Mouse (Mus musculus): ENCODE results near the gene Tmem206. TPM values are rescaled to one million over a fixed set of nuclear protein-coding genes. Genes with fewer than 3 reads are reported as not detected.

The Tmem206 gene
- polyA plus RNA-seq, 1 experiment = 22.2 TPM

DNA sequence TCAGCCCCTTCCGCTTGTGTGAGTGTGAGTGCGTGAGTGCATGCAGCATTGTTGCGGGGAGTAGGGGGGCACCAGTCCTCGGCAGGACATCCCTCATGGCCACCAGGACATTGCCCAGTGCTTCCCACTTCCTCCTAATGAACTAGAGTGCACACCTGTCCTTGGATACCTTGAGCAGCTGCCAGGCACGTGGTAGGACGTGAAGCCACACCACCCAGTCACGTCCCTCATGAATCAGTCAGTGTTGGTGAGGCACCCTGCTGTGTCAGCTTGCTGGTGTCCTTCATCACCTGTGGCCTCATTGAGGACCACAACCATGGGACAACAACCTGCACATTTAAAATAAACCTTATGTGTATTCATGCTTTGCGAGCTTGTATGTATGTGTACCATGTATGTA is 41.2 kb upstream of the Tmem206 start:
- H3K4me1 ChIP-seq (ENCODE audit: control insufficient read depth, insufficient read depth, low read length) = no peaks in the 10 kb centered on the region
- DNase-seq = no peak
- TF ChIP-seq CTCF (conservative IDR thresholded peaks at IDR 0.05; ENCODE audit: insufficient read depth, insufficient read length, low read depth, low read length) = no peak
- no peak for TF ChIP-seq POLR2A (IDR thresholded peaks at IDR 0.05; ENCODE audit: low read depth, low read length)
- no peak overlapping the region for H3K27ac ChIP-seq (ENCODE audit: insufficient read depth, low read depth, low read length)
- no peak overlapping the region for H3K4me3 ChIP-seq (ENCODE audit: insufficient read depth, low read depth, low read length)
- 89% methylated on average over 8 of the region's 8 CpGs for WGBS
- no peaks in the 10 kb centered on the region for H3K27me3 ChIP-seq (replicated peaks; ENCODE audit: control insufficient read depth, insufficient read depth, low read length)
- no peaks in the 10 kb centered on the region for H3K36me3 ChIP-seq (ENCODE audit: control insufficient read depth, insufficient read depth, low read length)

DNA sequence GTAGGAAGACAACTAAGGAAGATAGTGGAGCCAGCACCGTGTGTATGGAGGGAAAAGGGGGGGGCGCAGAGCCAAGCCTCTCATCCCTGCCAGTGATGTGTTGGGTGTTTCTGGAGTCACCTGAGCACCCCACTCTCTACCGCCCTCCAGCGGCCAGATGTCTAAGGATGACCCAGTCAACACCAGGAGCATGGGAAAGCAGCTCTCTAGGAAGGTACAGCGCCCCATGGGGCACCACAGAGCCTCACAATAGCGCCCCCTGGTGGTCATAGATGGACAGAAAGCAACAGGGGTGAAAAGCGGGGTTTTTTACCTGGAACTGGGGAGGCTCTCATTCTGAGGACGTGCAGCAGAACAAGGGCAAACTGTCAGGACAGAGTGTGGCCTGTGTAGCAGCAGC is 37.0 kb upstream of the Tmem206 start:
- TF ChIP-seq POLR2A (IDR thresholded peaks at IDR 0.05; ENCODE audit: low read depth, low read length) = no peak
- TF ChIP-seq CTCF (conservative IDR thresholded peaks at IDR 0.05; ENCODE audit: insufficient read depth, insufficient read length, low read depth, low read length) = peak; percentile 68
- Histone ChIP-seq H3K27me3 (replicated peaks; ENCODE audit: control insufficient read depth, insufficient read depth, low read length) (no peaks in the 10 kb centered on the region), H3K27ac (ENCODE audit: insufficient read depth, low read depth, low read length) (no peak overlapping the region), H3K36me3 (ENCODE audit: control insufficient read depth, insufficient read depth, low read length) (no peaks in the 10 kb centered on the region), H3K4me3 (ENCODE audit: insufficient read depth, low read depth, low read length) (no peak overlapping the region), H3K4me1 (ENCODE audit: control insufficient read depth, insufficient read depth, low read length) (no peaks in the 10 kb centered on the region)
- 51% methylated on average over 8 of the region's 8 CpGs for WGBS
- DNase-seq = peak; percentile 48

DNA sequence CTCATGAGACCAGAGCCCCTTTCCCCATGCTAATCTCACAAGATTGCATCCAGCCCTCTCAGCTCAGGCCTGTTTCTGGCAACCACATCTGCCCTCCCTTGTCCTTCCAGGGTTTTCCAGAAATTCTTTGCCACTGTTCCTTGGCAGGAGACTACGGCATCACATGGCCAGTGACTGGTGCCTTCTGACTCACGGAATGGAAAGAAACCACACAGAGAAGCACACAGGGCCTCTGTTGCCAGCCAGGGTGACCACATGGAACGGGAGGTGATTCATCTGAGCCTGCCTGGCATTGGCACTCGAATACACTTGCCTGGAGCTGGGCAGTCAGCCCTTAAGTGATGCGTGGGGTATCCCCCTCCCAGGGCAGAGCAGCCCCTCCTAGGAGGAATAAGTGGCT is 33.4 kb upstream of the Tmem206 start:
- no peaks in the 10 kb centered on the region for H3K36me3 ChIP-seq (ENCODE audit: control insufficient read depth, insufficient read depth, low read length)
- H3K4me1 ChIP-seq (ENCODE audit: control insufficient read depth, insufficient read depth, low read length) = 0 out of 2 replicates have a peak, but pooled peaks cover 4% of the 10 kb centered on the region
- no peak overlapping the region for H3K27ac ChIP-seq (ENCODE audit: insufficient read depth, low read depth, low read length)
- 40% methylated on average over 5 of the region's 5 CpGs for WGBS
- peak; percentile 86 for DNase-seq
- TF ChIP-seq CTCF (conservative IDR thresholded peaks at IDR 0.05; ENCODE audit: insufficient read depth, insufficient read length, low read depth, low read length) (no peak), POLR2A (IDR thresholded peaks at IDR 0.05; ENCODE audit: low read depth, low read length) (no peak)
- no peaks in the 10 kb centered on the region for H3K27me3 ChIP-seq (replicated peaks; ENCODE audit: control insufficient read depth, insufficient read depth, low read length)
- H3K4me3 ChIP-seq (ENCODE audit: insufficient read depth, low read depth, low read length) = no peak overlapping the region

DNA sequence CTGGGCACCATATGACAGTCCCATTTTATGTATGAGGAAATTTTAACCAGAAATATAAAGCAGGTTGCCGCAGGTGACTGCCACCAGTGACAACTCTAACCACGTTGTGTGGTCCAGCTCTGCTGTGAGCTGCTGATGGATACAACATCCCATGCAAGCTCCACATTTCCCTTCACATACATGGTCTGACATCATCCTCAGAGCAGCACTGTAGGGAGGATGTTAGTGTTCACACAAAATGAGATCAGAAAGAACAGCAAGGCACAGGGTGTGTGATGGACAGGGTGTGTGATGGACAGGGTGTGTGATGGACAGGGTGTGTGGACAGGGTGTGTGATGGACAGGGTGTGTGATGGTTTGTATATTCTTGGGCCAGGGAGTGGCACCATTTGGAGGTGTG is 32.7 kb upstream of the Tmem206 start:
- DNase-seq = no peak
- no peaks in the 10 kb centered on the region for H3K36me3 ChIP-seq (ENCODE audit: control insufficient read depth, insufficient read depth, low read length)
- no peak overlapping the region for H3K27ac ChIP-seq (ENCODE audit: insufficient read depth, low read depth, low read length)
- WGBS = 92% methylated on average over 2 of the region's 2 CpGs
- no peaks in the 10 kb centered on the region for H3K27me3 ChIP-seq (replicated peaks; ENCODE audit: control insufficient read depth, insufficient read depth, low read length)
- H3K4me3 ChIP-seq (ENCODE audit: insufficient read depth, low read depth, low read length) = no peak overlapping the region
- H3K4me1 ChIP-seq (ENCODE audit: control insufficient read depth, insufficient read depth, low read length) = 0 out of 2 replicates have a peak, but pooled peaks cover 4% of the 10 kb centered on the region
- TF ChIP-seq POLR2A (IDR thresholded peaks at IDR 0.05; ENCODE audit: low read depth, low read length) (no peak), CTCF (conservative IDR thresholded peaks at IDR 0.05; ENCODE audit: insufficient read depth, insufficient read length, low read depth, low read length) (no peak)

DNA sequence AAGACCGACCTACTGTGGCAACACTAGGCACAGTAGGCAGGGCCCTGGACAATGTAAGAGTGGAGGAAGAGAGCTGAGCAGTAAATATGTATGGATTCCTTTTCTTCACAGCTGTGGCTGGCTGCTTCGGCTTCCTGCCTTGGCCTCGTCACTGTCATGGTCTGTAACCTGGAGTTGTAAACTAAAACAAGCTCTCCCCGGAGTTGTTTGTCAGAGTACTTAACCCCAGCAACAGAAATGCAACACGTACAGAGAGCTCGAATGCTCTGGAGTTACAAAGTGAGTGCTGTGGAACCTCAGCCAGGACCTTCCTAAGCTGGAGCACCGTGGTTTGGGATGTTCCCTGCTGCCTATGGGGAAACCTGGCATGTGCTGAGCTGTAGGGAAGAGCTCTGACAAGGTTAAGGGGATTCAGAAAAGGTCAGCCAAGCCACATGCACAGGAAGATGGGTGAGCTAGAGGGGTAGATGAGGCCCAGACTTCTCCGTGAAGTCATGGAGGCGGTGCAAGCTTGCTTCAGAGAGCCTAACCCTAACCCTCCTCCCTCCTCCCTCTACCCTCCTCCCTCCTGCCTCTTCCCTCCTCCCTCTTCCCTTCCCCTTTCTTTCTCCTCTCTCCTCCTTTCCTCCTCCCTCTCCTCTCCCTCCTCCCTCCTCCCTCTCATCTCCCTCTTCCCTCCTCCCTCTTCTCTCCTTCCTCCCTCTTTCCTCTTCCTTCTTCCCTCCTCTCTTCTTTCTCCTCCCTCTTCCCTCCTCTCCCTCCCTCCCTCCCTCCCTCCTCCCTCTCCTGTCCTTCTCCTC is 31.5 kb upstream of the Tmem206 start:
- no peak for DNase-seq
- no peaks in the 10 kb centered on the region for H3K27me3 ChIP-seq (replicated peaks; ENCODE audit: control insufficient read depth, insufficient read depth, low read length)
- no peak overlapping the region for H3K4me3 ChIP-seq (ENCODE audit: insufficient read depth, low read depth, low read length)
- no peak overlapping the region for H3K27ac ChIP-seq (ENCODE audit: insufficient read depth, low read depth, low read length)
- WGBS = 58% methylated on average over 9 of the region's 9 CpGs
- TF ChIP-seq POLR2A (IDR thresholded peaks at IDR 0.05; ENCODE audit: low read depth, low read length) = no peak
- no peak for TF ChIP-seq CTCF (conservative IDR thresholded peaks at IDR 0.05; ENCODE audit: insufficient read depth, insufficient read length, low read depth, low read length)
- no peaks in the 10 kb centered on the region for H3K36me3 ChIP-seq (ENCODE audit: control insufficient read depth, insufficient read depth, low read length)
- H3K4me1 ChIP-seq (ENCODE audit: control insufficient read depth, insufficient read depth, low read length) = 0 out of 2 replicates have a peak, but pooled peaks cover 4% of the 10 kb centered on the region

DNA sequence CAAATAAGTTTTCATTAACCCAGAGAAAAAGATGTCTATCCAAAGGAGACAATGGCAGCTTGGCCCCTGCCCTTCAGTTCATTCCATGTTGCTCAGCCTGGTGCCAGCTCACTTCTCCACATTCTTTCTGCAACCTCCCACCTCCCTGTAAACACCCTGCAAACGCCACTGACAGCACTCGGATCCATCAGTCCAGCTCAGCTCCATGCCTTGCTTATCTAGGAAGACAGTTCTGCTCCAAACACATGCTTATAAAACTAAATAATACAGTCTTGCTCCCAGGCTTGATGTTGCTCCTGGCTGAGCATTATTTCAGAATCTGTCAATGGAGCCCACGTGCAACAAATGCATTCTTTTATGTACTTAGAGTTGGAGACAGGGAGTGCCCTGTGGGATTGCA is 29.9 kb upstream of the Tmem206 start:
- Histone ChIP-seq H3K27me3 (replicated peaks; ENCODE audit: control insufficient read depth, insufficient read depth, low read length) (no peaks in the 10 kb centered on the region), H3K27ac (ENCODE audit: insufficient read depth, low read depth, low read length) (no peak overlapping the region), H3K4me3 (ENCODE audit: insufficient read depth, low read depth, low read length) (no peak overlapping the region), H3K36me3 (ENCODE audit: control insufficient read depth, insufficient read depth, low read length) (no peaks in the 10 kb centered on the region), H3K4me1 (ENCODE audit: control insufficient read depth, insufficient read depth, low read length) (0 out of 2 replicates have a peak, but pooled peaks cover 4% of the 10 kb centered on the region)
- 50% methylated on average over 3 of the region's 3 CpGs for WGBS
- TF ChIP-seq POLR2A (IDR thresholded peaks at IDR 0.05; ENCODE audit: low read depth, low read length) (no peak), CTCF (conservative IDR thresholded peaks at IDR 0.05; ENCODE audit: insufficient read depth, insufficient read length, low read depth, low read length) (no peak)
- DNase-seq = no peak

DNA sequence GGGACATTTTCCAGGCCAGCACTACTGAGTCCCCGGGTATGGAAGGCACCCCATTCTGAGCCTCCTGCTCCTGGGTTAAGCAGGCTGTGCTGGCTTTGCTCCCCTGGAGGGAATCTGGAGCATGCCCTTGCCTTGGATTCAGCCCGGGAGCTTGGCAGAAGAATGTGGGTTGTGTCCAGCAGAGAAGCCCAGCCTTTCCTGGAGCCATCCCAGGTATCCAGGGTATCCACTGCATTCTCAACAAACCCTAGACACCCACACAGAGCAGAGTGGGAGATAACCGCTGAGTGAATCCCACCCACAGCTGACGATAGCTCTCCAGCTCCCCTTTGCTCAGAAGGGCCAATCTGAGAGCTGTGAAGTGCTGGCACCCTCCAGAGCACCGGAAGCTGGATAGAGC is 29.3 kb upstream of the Tmem206 start:
- no peak overlapping the region for H3K27ac ChIP-seq (ENCODE audit: insufficient read depth, low read depth, low read length)
- 62% methylated on average over 5 of the region's 5 CpGs for WGBS
- no peaks in the 10 kb centered on the region for H3K27me3 ChIP-seq (replicated peaks; ENCODE audit: control insufficient read depth, insufficient read depth, low read length)
- no peak for TF ChIP-seq CTCF (conservative IDR thresholded peaks at IDR 0.05; ENCODE audit: insufficient read depth, insufficient read length, low read depth, low read length)
- TF ChIP-seq POLR2A (IDR thresholded peaks at IDR 0.05; ENCODE audit: low read depth, low read length) = no peak
- DNase-seq = peak; percentile 76
- H3K4me1 ChIP-seq (ENCODE audit: control insufficient read depth, insufficient read depth, low read length) = 0 out of 2 replicates have a peak, but pooled peaks cover 4% of the 10 kb centered on the region
- H3K4me3 ChIP-seq (ENCODE audit: insufficient read depth, low read depth, low read length) = no peak overlapping the region
- no peaks in the 10 kb centered on the region for H3K36me3 ChIP-seq (ENCODE audit: control insufficient read depth, insufficient read depth, low read length)

Data from kidney, adult 2 months (tissue).